Mouse (Mus musculus) MEL (cell line): ENCODE results near the gene Usf1.

Experiments used
- GABPA ChIP-seq: IDR thresholded peaks from 2 replicates; pipeline ENCODE4 v1.6.1; 2012; ENCODE audit warnings: low read depth, mild to moderate bottlenecking, inconsistent platforms, low read length, improper control_type of control experiment, moderate library complexity
- MAFK ChIP-seq: IDR thresholded peaks from 2 replicates; pipeline ENCODE4 v1.6.1; 2011; ENCODE audit warnings: low read depth, mild to moderate bottlenecking, low read length, improper control_type of control experiment, borderline replicate concordance
- USF1 ChIP-seq: IDR thresholded peaks from 2 replicates; pipeline ENCODE4 v1.6.1; 2014; ENCODE audit warnings: low read depth, mild to moderate bottlenecking, inconsistent platforms, low read length, improper control_type of control experiment, moderate library complexity

GRCm38 (mm10) chr1:171442413-171442760 lies 31.3 kb downstream of the Usf1 start:
- TF ChIP-seq GABPA (no peak), MAFK (no peak), USF1 (no peak)
